Mouse (Mus musculus) kidney, embryonic 14.5 days (tissue): ENCODE measurements around the gene Zfp526. TPM values are rescaled to one million over a fixed set of nuclear protein-coding genes. Genes with fewer than 3 reads are reported as not detected.

ENCODE experiments used
- ATAC-seq: fragments of 200-750 bp; cut with Nextera tagmentation; 2 replicates; pipeline ENCODE4 v1.8.0; 2017; ENCODE audit warnings: moderate number of reproducible peaks, mild to moderate bottlenecking, moderate TSS enrichment, moderate library complexity; ENCODE audit not compliant: low FRiP score, low TSS enrichment
- H3K27ac ChIP-seq: fragments of 300-500 bp; sonication (generic); 2 replicates; pipeline ENCODE4 v1.5.1; 2014; ENCODE audit warnings: low read depth, mild to moderate bottlenecking, low read length, moderate library complexity, mixed read lengths
- H3K27me3 ChIP-seq: fragments of 300-500 bp; sonication (generic); 2 replicates; pipeline ENCODE4 v1.6.1; 2014; ENCODE audit warnings: mild to moderate bottlenecking, low read length; ENCODE audit not compliant: control insufficient read depth, insufficient read depth
- H3K36me3 ChIP-seq: fragments of 300-500 bp; sonication (generic); 2 replicates; pipeline ENCODE4 v1.6.1; 2014; ENCODE audit warnings: low read length, mixed read lengths; ENCODE audit not compliant: control insufficient read depth, insufficient read depth
- H3K4me1 ChIP-seq: fragments of 300-500 bp; sonication (generic); 2 replicates; pipeline ENCODE4 v1.6.1; 2014; ENCODE audit warnings: low read length, mixed read lengths; ENCODE audit not compliant: control insufficient read depth, insufficient read depth
- H3K4me2 ChIP-seq: fragments of 300-500 bp; sonication (generic); replicated peaks from 2 replicates; pipeline ENCODE4 v1.6.1; 2014; ENCODE audit warnings: low read depth, mild to moderate bottlenecking, low read length
- H3K4me3 ChIP-seq: fragments of 300-500 bp; sonication (generic); 2 replicates; pipeline ENCODE4 v1.5.1; 2014; ENCODE audit warnings: mild to moderate bottlenecking, low read length
- H3K9ac ChIP-seq: fragments of 300-500 bp; sonication (generic); 2 replicates; pipeline ENCODE4 v1.6.1; 2014; ENCODE audit warnings: low read depth, mild to moderate bottlenecking, low read length, moderate library complexity
- H3K9me3 ChIP-seq: fragments of 300-500 bp; sonication (generic); 2 replicates; pipeline ENCODE4 v1.6.1; 2016; ENCODE audit warnings: low read length; ENCODE audit not compliant: control insufficient read depth
- WGBS: fragments of 180-500 bp; shearing (Covaris S2); extraction: QIAGEN DNeasy Blood & Tissue Kit; methylation state at CpG from one replicate; pipeline ENCODE4 v1.1.7; 2014; 5-methylcytosine and 5-hydroxymethylcytosine counted together
- polyA plus RNA-seq: library from polyadenylated mRNA; unstranded; fragments of >200 nt; fragmentation: Nextera tagmentation; extraction: Ambion mirVana; gene quantifications from 2 replicates; pipeline ENCODE4 v1.2.1, GENCODE M21; 2014

The Zfp526 gene
- polyA plus RNA-seq, 1 experiment from 2014 or later, result 4.2 TPM

DNA sequence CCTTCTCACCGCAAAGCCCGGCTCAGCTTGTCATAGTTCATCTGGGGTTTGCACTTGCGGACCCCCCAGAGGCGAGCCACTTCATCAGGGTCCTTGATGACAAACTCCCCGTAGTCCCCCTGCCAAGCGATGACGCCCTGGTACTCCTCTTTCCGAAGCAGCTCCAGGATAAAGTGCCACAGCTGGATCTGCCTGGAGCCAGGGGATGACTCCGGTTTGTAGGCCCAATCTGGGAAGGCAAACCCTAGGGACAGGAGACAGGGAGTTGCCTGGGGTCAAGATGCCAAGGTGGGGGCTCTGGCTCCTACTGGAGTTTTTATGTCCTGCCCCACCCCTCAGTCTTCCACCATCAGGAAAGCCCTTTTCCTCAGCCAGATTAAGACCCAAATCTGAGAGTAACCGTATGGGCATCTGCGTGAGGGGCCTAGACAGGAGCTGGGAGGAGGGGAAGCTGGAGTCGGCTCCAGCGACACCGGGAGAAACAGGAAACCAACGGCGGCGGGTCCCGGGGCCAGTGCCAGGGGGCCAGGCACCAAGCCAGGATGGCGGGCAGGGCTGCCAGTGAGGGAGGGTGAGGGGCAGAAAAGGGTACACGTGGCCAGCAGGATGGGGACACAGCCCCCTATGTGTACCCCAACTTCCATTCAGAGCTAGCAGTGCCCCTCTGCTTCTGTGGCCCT lies 25.0 kb downstream of the Zfp526 start:
- WGBS, result 46% methylated on average over 20 of the region's 20 CpGs
- H3K36me3 ChIP-seq, result peaks cover 41% of the 10 kb centered on the region
- H3K4me1 ChIP-seq, result peaks cover 38% of the 10 kb centered on the region
- no peaks in the 10 kb centered on the region for H3K27me3 ChIP-seq
- H3K9ac ChIP-seq, result peak overlapping the region; percentile 90; the same call in 1 of the 2 replicates
- peak overlapping the region; percentile 73 for H3K4me3 ChIP-seq
- no peak for ATAC-seq
- peak overlapping the region; percentile 27; the same call in 1 of the 2 replicates for H3K27ac ChIP-seq
- H3K4me2 ChIP-seq, result peak overlapping the region; percentile 94
- no peaks in the 10 kb centered on the region for H3K9me3 ChIP-seq

DNA sequence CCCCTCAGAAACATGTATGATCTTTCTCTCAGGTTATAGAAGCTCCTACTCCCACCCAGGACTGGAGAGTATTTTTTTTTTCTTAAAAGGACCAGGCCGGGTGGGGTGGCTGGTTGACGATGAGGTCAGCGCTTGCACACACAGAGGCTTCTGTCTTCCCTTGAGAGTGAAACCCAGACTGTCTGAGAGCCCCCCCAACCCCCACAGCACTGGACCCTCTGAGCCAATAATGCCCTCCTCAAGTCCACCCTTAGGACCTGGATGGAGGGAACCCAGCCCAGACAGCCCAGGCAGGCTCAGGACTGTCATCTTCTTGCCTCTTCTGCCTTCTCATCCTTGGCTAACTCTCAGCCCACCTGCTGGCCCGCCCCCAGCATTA lies 25.5 kb downstream of the Zfp526 start:
- H3K27ac ChIP-seq, result peak overlapping the region; percentile 99; the same call in 1 of the 2 replicates
- ATAC-seq, result no peak
- H3K4me3 ChIP-seq, result peak overlapping the region; percentile 73
- H3K4me2 ChIP-seq, result peak overlapping the region; percentile 94
- H3K4me1 ChIP-seq, result peaks cover 44% of the 10 kb centered on the region
- H3K36me3 ChIP-seq, result peaks cover 41% of the 10 kb centered on the region
- H3K9ac ChIP-seq, result peak overlapping the region; percentile 90
- H3K27me3 ChIP-seq, result no peaks in the 10 kb centered on the region
- WGBS, result 25% methylated on average over 4 of the region's 4 CpGs
- no peaks in the 10 kb centered on the region for H3K9me3 ChIP-seq

DNA sequence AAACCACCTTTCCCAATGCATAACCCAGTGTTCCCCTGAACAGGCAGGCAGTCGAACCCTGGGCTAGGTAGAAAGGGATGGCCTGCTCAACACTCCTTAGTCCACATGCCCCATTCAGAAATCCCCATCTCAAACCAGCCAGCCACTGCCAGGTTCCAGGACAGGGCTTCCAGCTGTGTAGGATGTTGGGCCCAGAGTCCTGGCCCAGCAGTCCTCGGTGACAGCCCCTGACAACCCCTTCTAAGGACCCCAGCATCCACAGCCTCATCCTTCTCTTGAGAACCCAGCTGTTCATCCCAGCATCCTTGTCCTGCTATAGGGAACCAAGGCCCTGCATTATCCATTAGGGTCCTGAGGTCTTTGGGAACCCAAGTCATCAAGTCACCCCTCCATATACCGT lies 26.3 kb downstream of the Zfp526 start:
- ATAC-seq, result no peak
- 10% methylated on average over 3 of the region's 3 CpGs for WGBS

DNA sequence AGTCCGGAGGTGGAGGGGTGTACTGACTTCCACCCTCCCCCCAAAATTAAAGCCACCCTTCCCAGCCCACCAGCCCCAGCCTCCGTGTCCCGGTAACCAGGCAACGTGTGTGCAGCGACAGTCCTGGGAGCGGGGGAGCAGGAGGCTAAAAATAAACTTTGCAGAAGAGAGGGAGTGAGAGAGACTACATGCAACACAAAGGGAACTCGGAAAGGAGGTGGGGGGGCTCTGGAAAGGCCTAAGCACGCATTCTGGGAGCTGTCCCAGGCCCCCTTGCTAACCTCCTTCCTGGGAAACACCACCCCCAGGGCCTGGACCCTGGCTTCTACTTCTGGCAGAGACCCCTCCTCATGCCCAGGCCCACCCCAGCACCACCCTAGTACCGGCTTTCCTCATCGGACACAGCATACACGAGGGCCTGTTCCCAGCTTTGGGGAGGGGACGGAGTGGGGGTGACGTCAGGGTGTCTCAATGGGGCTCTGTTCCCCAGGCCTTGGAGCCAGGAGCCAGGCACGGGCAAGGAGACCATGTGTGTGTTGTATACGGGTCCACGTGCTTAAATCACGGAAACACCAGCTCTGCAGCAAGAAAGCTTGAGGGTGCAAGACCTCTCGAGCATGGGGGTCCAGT lies 26.9 kb downstream of the Zfp526 start:
- no peaks in the 10 kb centered on the region for H3K9me3 ChIP-seq
- peak overlapping the region; percentile 73 for H3K4me3 ChIP-seq
- peak overlapping the region; percentile 90 for H3K9ac ChIP-seq
- peaks cover 32% of the 10 kb centered on the region for H3K36me3 ChIP-seq
- H3K27me3 ChIP-seq, result no peaks in the 10 kb centered on the region
- ATAC-seq, result peak; percentile 8; the same call in 1 of the 2 replicates
- peaks cover 47% of the 10 kb centered on the region for H3K4me1 ChIP-seq
- WGBS, result under 1% methylated on average over 18 of the region's 18 CpGs
- peak overlapping the region; percentile 94 for H3K4me2 ChIP-seq
- peak overlapping the region; percentile 99 for H3K27ac ChIP-seq

More for the DNA sequence above, 26.3 kb downstream of the Zfp526 start:
- peak overlapping the region; percentile 94 for H3K4me2 ChIP-seq
- H3K27me3 ChIP-seq, result no peaks in the 10 kb centered on the region
- peak overlapping the region; percentile 90 for H3K9ac ChIP-seq
- H3K4me1 ChIP-seq, result peaks cover 47% of the 10 kb centered on the region
- H3K36me3 ChIP-seq, result peaks cover 38% of the 10 kb centered on the region
- no peaks in the 10 kb centered on the region for H3K9me3 ChIP-seq
- peak overlapping the region; percentile 73 for H3K4me3 ChIP-seq
- peak overlapping the region; percentile 99 for H3K27ac ChIP-seq

DNA sequence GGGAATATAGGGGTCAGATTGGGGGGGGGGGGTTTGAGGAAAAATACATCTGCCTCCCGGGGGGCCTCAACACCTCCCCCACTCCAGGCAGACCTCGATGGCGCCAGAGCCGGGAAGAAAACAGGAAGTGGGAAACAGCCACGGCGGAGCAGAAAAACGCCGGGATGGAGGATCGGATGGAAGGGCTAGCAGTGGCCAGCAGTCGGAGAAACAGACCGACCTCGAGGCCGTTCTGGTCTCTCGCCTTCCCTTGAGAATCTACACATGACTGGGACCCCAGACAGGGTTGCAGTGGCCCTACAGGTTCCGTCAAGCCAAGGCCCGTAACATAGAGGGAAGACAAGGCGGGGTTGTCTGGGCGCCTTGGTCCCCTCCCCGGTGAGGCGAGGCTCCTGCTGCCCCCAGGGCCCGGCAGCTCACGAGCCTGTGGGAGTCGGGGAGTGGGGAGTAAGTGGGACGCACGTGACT lies 27.7 kb downstream of the Zfp526 start:
- Histone ChIP-seq H3K4me3 (peak overlapping the region; percentile 73), H3K4me2 (peak overlapping the region; percentile 94), H3K4me1 (peaks cover 47% of the 10 kb centered on the region), H3K9me3 (no peaks in the 10 kb centered on the region), H3K27ac (peak overlapping the region; percentile 99), H3K27me3 (no peaks in the 10 kb centered on the region), H3K36me3 (peaks cover 25% of the 10 kb centered on the region), H3K9ac (peak overlapping the region; percentile 90)
- peak; percentile 20; the same call in 1 of the 2 replicates for ATAC-seq
- WGBS, result under 1% methylated on average over 22 of the region's 25 CpGs

DNA sequence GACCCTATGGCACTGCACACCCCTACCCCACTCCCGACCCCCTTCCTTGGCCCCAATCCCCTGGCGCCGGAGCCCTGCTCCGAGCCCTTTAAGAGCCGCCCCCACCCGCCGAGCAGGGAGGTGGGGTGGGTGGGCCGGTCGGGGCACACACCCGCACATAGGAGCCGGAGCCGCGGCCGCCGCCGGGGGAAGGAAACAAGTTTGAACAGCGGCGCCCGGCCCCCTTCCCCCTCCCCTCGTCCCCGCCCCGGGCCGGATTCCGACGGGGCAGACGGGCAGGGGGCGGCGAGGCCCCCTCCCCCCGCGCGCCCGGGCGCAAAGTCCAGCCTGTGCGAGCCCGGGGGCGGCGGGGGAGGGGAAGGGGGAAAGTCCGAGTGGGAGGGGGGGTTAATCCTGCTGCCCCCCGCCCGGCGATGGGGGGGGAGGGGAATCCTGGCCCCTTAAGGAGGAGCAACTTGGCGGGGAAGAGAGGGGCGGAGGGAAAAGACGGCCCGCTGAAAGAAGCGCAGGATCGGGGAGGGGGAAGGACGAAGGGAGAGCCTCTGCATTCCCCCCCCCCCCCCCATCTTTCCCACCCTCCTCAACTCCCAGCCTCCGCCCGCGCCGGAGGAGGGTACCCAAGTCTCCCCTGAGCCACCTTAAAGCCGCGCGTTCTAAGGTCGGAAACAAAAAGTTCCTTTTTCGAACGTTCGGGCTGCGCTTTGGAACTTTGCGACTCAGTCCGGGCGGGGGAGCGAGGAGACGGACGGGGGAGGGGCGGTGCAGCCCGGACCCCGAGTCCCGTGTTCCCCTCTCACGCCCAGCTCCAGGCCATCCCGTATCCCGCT lies 28.3 kb downstream of the Zfp526 start:
- peak; percentile 65 for ATAC-seq
- WGBS, result 1% methylated on average over 30 of the region's 73 CpGs
- Histone ChIP-seq H3K27ac (peak overlapping the region; percentile 99), H3K4me1 (peaks cover 44% of the 10 kb centered on the region), H3K9me3 (no peaks in the 10 kb centered on the region), H3K4me3 (peak overlapping the region; percentile 73), H3K36me3 (peaks cover 19% of the 10 kb centered on the region), H3K27me3 (no peaks in the 10 kb centered on the region), H3K9ac (peak overlapping the region; percentile 90), H3K4me2 (peak overlapping the region; percentile 94)

DNA sequence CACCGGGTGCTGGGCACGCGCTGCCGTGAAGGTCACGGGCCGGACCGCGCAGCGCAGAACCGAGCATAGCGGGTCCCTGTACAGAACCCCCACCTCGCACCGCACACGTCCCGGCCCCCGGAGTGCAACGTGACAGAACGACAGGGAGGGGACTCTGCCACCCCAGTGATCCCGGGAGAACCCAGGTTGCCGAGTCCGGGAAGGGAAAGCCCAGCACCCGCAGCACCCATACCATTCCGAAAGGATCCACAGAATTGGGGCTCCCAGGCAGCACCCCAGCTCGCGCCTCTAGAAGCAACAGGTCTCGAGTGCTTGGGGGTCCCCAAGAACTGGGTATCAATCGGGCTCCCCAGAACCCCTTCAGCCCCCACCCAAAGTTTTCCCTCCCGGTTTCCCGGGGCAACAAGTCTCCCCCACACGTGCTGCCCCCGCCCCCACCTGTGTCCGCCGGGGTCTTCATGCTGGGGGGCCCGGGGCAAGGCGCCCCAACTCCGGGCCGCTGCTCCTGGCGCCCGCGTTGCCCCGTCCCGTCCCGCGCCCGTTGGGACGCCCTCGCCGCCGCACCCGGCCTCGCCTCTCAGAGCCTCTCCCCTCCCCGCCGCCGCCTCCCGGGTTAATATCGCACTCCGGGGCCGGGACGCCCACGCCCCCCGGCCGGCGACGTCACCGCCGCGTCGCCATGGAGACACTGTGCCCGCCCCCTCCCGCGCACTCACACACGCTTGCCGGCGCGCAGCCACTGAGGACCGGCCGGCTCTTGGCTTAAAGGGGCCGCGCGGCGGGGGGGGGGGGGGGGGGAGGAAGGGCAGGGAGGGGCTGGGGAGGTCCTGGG lies 29.1 kb downstream of the Zfp526 start, which contains the start of gene Erf:
Erf (minus strand) TSS at position 621 of the 832 bp plus-strand sequence.
- Histone ChIP-seq H3K4me3 (peak within 1 kb of the TSS; percentile 73), H3K36me3 (peaks cover 10% of the 10 kb centered on the region), H3K27me3 (no peaks in the 10 kb centered on the region), H3K9ac (peak within 1 kb of the TSS; percentile 90), H3K9me3 (no peaks in the 10 kb centered on the region), H3K4me1 (peaks cover 36% of the 10 kb centered on the region), H3K4me2 (peak within 1 kb of the TSS; percentile 94), H3K27ac (peak within 1 kb of the TSS; percentile 99)
- WGBS, result under 1% methylated on average over 71 of the region's 81 CpGs
- peak; percentile 78 for ATAC-seq
